Mouse (Mus musculus): ENCODE measurements around the gene Tfap2a. TPM values are rescaled to one million over a fixed set of nuclear protein-coding genes. Genes with fewer than 3 reads are reported as not detected.

Gene Tfap2a
- polyA plus RNA-seq, 1 experiment from 2014 or later = 0.07 TPM

GRCm38 (mm10) chr13:40710062-40710342, 28.2 kb downstream of the Tfap2a start:
- no peak for ATAC-seq
- Histone ChIP-seq H3K27ac (ENCODE audit: low read depth, low read length) (no peak overlapping the region), H3K27me3 (replicated peaks; ENCODE audit: control insufficient read depth, insufficient read depth, low read length) (peaks cover 100% of the 10 kb centered on the region), H3K36me3 (ENCODE audit: control insufficient read depth, insufficient read depth) (no peaks in the 10 kb centered on the region), H3K9me3 (ENCODE audit: control insufficient read depth) (no peaks in the 10 kb centered on the region), H3K4me3 (ENCODE audit: low read depth, low read length) (no peak overlapping the region), H3K4me2 (replicated peaks; ENCODE audit: low read depth) (no peak overlapping the region), H3K4me1 (replicated peaks; ENCODE audit: control insufficient read depth, insufficient read depth, low read length) (no peaks in the 10 kb centered on the region), H3K9ac (ENCODE audit: low read depth, low read length) (no peak overlapping the region)
- TF ChIP-seq CTCF (IDR thresholded peaks at IDR 0.05; ENCODE audit: low read depth) = no peak
- WGBS = 4% methylated on average over 11 of the region's 11 CpGs

GRCm38 (mm10) chr13:40709321-40710061, 28.7 kb downstream of the Tfap2a start:
- no peaks in the 10 kb centered on the region for H3K36me3 ChIP-seq (ENCODE audit: control insufficient read depth, insufficient read depth)
- H3K4me2 ChIP-seq (replicated peaks; ENCODE audit: low read depth) = no peak overlapping the region
- TF ChIP-seq CTCF (IDR thresholded peaks at IDR 0.05; ENCODE audit: low read depth) = no peak
- no peaks in the 10 kb centered on the region for H3K9me3 ChIP-seq (ENCODE audit: control insufficient read depth)
- no peak for ATAC-seq
- no peak overlapping the region for H3K9ac ChIP-seq (ENCODE audit: low read depth, low read length)
- under 1% methylated on average over 21 of the region's 21 CpGs for WGBS
- H3K27ac ChIP-seq (ENCODE audit: low read depth, low read length) = no peak overlapping the region
- peaks cover 100% of the 10 kb centered on the region for H3K27me3 ChIP-seq (replicated peaks; ENCODE audit: control insufficient read depth, insufficient read depth, low read length)
- no peak overlapping the region for H3K4me3 ChIP-seq (ENCODE audit: low read depth, low read length)
- H3K4me1 ChIP-seq (replicated peaks; ENCODE audit: control insufficient read depth, insufficient read depth, low read length) = no peaks in the 10 kb centered on the region

- Histone ChIP-seq H3K9me3 (ENCODE audit: control insufficient read depth) (no peaks in the 10 kb centered on the region), H3K4me1 (replicated peaks; ENCODE audit: control insufficient read depth, insufficient read depth, low read length) (no peaks in the 10 kb centered on the region), H3K27me3 (replicated peaks; ENCODE audit: control insufficient read depth, insufficient read depth, low read length) (peaks cover 100% of the 10 kb centered on the region), H3K9ac (ENCODE audit: low read depth, low read length) (no peak overlapping the region), H3K4me2 (replicated peaks; ENCODE audit: low read depth) (no peak overlapping the region), H3K36me3 (ENCODE audit: control insufficient read depth, insufficient read depth) (no peaks in the 10 kb centered on the region), H3K4me3 (ENCODE audit: low read depth, low read length) (no peak overlapping the region), H3K27ac (ENCODE audit: low read depth, low read length) (no peak overlapping the region)
- under 1% methylated on average over 26 of the region's 26 CpGs for WGBS
- no peak for ATAC-seq
- TF ChIP-seq CTCF (IDR thresholded peaks at IDR 0.05; ENCODE audit: low read depth) = no peak
Measured at GRCm38 (mm10) chr13:40708913-40709312, 29.3 kb downstream of the Tfap2a start.

GRCm38 (mm10) chr13:40708271-40708670, 29.9 kb downstream of the Tfap2a start:
- peaks cover 100% of the 10 kb centered on the region for H3K27me3 ChIP-seq (replicated peaks; ENCODE audit: control insufficient read depth, insufficient read depth, low read length)
- no peaks in the 10 kb centered on the region for H3K36me3 ChIP-seq (ENCODE audit: control insufficient read depth, insufficient read depth)
- no peaks in the 10 kb centered on the region for H3K9me3 ChIP-seq (ENCODE audit: control insufficient read depth)
- 4% methylated on average over 5 of the region's 5 CpGs for WGBS
- H3K9ac ChIP-seq (ENCODE audit: low read depth, low read length) = no peak overlapping the region
- ATAC-seq = no peak
- no peak overlapping the region for H3K27ac ChIP-seq (ENCODE audit: low read depth, low read length)
- no peak overlapping the region for H3K4me2 ChIP-seq (replicated peaks; ENCODE audit: low read depth)
- no peak for TF ChIP-seq CTCF (IDR thresholded peaks at IDR 0.05; ENCODE audit: low read depth)
- no peak overlapping the region for H3K4me3 ChIP-seq (ENCODE audit: low read depth, low read length)
- H3K4me1 ChIP-seq (replicated peaks; ENCODE audit: control insufficient read depth, insufficient read depth, low read length) = no peaks in the 10 kb centered on the region

- Histone ChIP-seq H3K9me3 (ENCODE audit: control insufficient read depth) (no peaks in the 10 kb centered on the region), H3K4me2 (replicated peaks; ENCODE audit: low read depth) (no peak overlapping the region), H3K9ac (ENCODE audit: low read depth, low read length) (no peak overlapping the region), H3K4me1 (replicated peaks; ENCODE audit: control insufficient read depth, insufficient read depth, low read length) (no peaks in the 10 kb centered on the region), H3K27ac (ENCODE audit: low read depth, low read length) (no peak overlapping the region), H3K36me3 (ENCODE audit: control insufficient read depth, insufficient read depth) (no peaks in the 10 kb centered on the region), H3K27me3 (replicated peaks; ENCODE audit: control insufficient read depth, insufficient read depth, low read length) (peaks cover 100% of the 10 kb centered on the region), H3K4me3 (ENCODE audit: low read depth, low read length) (no peak overlapping the region)
- no peak for ATAC-seq
- 4% methylated on average over 3 of the region's 3 CpGs for WGBS
- TF ChIP-seq CTCF (IDR thresholded peaks at IDR 0.05; ENCODE audit: low read depth) = no peak
Measured at GRCm38 (mm10) chr13:40707646-40708045, 30.5 kb downstream of the Tfap2a start.

GRCm38 (mm10) chr13:40706612-40707011, 31.6 kb downstream of the Tfap2a start:
- Histone ChIP-seq H3K4me1 (replicated peaks; ENCODE audit: control insufficient read depth, insufficient read depth, low read length) (no peaks in the 10 kb centered on the region), H3K9me3 (ENCODE audit: control insufficient read depth) (no peaks in the 10 kb centered on the region), H3K4me3 (ENCODE audit: low read depth, low read length) (no peak overlapping the region), H3K9ac (ENCODE audit: low read depth, low read length) (no peak overlapping the region), H3K27ac (ENCODE audit: low read depth, low read length) (no peak overlapping the region), H3K27me3 (replicated peaks; ENCODE audit: control insufficient read depth, insufficient read depth, low read length) (peaks cover 100% of the 10 kb centered on the region), H3K4me2 (replicated peaks; ENCODE audit: low read depth) (no peak overlapping the region), H3K36me3 (ENCODE audit: control insufficient read depth, insufficient read depth) (no peaks in the 10 kb centered on the region)
- WGBS = 9% methylated on average over 5 of the region's 5 CpGs
- ATAC-seq = no peak
- no peak for TF ChIP-seq CTCF (IDR thresholded peaks at IDR 0.05; ENCODE audit: low read depth)
